Mouse (Mus musculus) large intestine, adult 2 months (tissue): Measurements from ENCODE around the gene Fam102b. TPM values are rescaled to one million over a fixed set of nuclear protein-coding genes. Genes with fewer than 3 reads are reported as not detected.

ENCODE experiments used
- DNase-seq: peaks from one replicate; pipeline ENCODE4 v3.0.0-alpha.2; 2012; ENCODE audit warnings: low read depth, low spot score
- WGBS: fragments of 180-500 bp; shearing (Covaris S2); methylation state at CpG from one replicate; pipeline ENCODE4 v1.1.7; 2018; 5-methylcytosine and 5-hydroxymethylcytosine counted together
- polyA plus RNA-seq: library from polyadenylated mRNA; depleted of rRNA; stranded (reverse); fragments of >200 nt; gene quantifications from 2 replicates; pipeline ENCODE4 v1.2.3, GENCODE M21; 2012

The Fam102b gene
- polyA plus RNA-seq, 1 experiment, result 7.2 TPM

GRCm38 (mm10) chr3:109018336-109018735 lies 9.1 kb downstream of the Fam102b start:
- WGBS, result 76% methylated on average over 5 of the region's 5 CpGs

GRCm38 (mm10) chr3:109012595-109012994 lies 14.8 kb downstream of the Fam102b start:
- no peak for DNase-seq
- 77% methylated on average over 4 of the region's 4 CpGs for WGBS

More at GRCm38 (mm10) chr3:109018336-109018735, 9.1 kb downstream of the Fam102b start:
- no peak for DNase-seq

GRCm38 (mm10) chr3:109010489-109011260 lies 16.7 kb downstream of the Fam102b start:
- no peak for DNase-seq
- WGBS, result under 1% methylated on average over 7 of the region's 7 CpGs

- DNase-seq, result no peak
- WGBS, result 77% methylated on average over 5 of the region's 5 CpGs
Measured at GRCm38 (mm10) chr3:109008180-109008579, 19.2 kb downstream of the Fam102b start.

GRCm38 (mm10) chr3:109005777-109006176 lies 21.6 kb downstream of the Fam102b start:
- WGBS, result 73% methylated on average over 5 of the region's 5 CpGs
- DNase-seq, result no peak

GRCm38 (mm10) chr3:108999173-108999572 lies 28.2 kb downstream of the Fam102b start:
- no peak for DNase-seq
- WGBS, result 80% methylated on average over 1 of the region's 1 CpGs

GRCm38 (mm10) chr3:108997762-108998161 lies 29.6 kb downstream of the Fam102b start:
- DNase-seq, result no peak
- 48% methylated on average over 4 of the region's 4 CpGs for WGBS

GRCm38 (mm10) chr3:108997284-108997683 lies 30.1 kb downstream of the Fam102b start:
- no peak for DNase-seq
- WGBS, result 52% methylated on average over 11 of the region's 11 CpGs

GRCm38 (mm10) chr3:108995379-108995778 lies 32.0 kb downstream of the Fam102b start:
- no peak for DNase-seq
- WGBS, result 86% methylated on average over 2 of the region's 2 CpGs

GRCm38 (mm10) chr3:108994477-108994876 lies 32.9 kb downstream of the Fam102b start:
- WGBS, result 89% methylated on average over 2 of the region's 2 CpGs
- DNase-seq, result no peak

- DNase-seq, result no peak
- WGBS, result 73% methylated on average over 9 of the region's 9 CpGs
Measured at GRCm38 (mm10) chr3:108989971-108990548, 37.3 kb downstream of the Fam102b start.

GRCm38 (mm10) chr3:108987009-108987659 lies 40.3 kb downstream of the Fam102b start:
- WGBS, result 78% methylated on average over 12 of the region's 12 CpGs
- DNase-seq, result no peak

GRCm38 (mm10) chr3:108986534-108986933 lies 40.9 kb downstream of the Fam102b start:
- WGBS, result 81% methylated on average over 1 of the region's 1 CpGs
- no peak for DNase-seq

- WGBS, result 63% methylated on average over 5 of the region's 5 CpGs
- DNase-seq, result no peak
Measured at GRCm38 (mm10) chr3:108983989-108984388, 43.4 kb downstream of the Fam102b start.

- WGBS, result 79% methylated on average over 6 of the region's 6 CpGs
Measured at GRCm38 (mm10) chr3:108981946-108982345, 45.5 kb downstream of the Fam102b start.

GRCm38 (mm10) chr3:108977340-108978030 lies 49.9 kb downstream of the Fam102b start:
- no peak for DNase-seq
- WGBS, result 91% methylated on average over 13 of the region's 13 CpGs

More at GRCm38 (mm10) chr3:108981946-108982345, 45.5 kb downstream of the Fam102b start:
- no peak for DNase-seq

- DNase-seq, result no peak
- WGBS, result 65% methylated on average over 15 of the region's 15 CpGs
Measured at GRCm38 (mm10) chr3:108974920-108975485, 52.4 kb downstream of the Fam102b start.

- no peak for DNase-seq
- WGBS, result 90% methylated on average over 13 of the region's 13 CpGs
Measured at GRCm38 (mm10) chr3:108973980-108974660, 53.3 kb downstream of the Fam102b start.

GRCm38 (mm10) chr3:108966051-108966450 lies 61.4 kb downstream of the Fam102b start:
- DNase-seq, result no peak
- 94% methylated on average over 3 of the region's 3 CpGs for WGBS
